Mouse (Mus musculus): ENCODE measurements at regions not wholly inside any gene's neighbourhood (a gene's known extent, or its start where the extent isn't known, plus 50 kb on each side); places are given as distances from the start of the nearest gene placed in this dataset.

- TF ChIP-seq CTCF (IDR thresholded peaks at IDR 0.05; ENCODE audit: extremely low read depth, insufficient read length, insufficient replicate concordance, low read depth, low read length) = no peak
- TF ChIP-seq POLR2A (IDR thresholded peaks at IDR 0.05; ENCODE audit: low read depth, low read length) = no peak
Observed at GRCm38 (mm10) chr1:120961984-120962383, 359.8 kb downstream of the En1 start.

Data from small intestine, adult 2 months (tissue).